ENCODE assay signal across 12 mouse cellular contexts in genomic region chr12:83927747-83928146, GRCm38 (mm10). TPM values are rescaled to one million over a fixed set of nuclear protein-coding genes. Genes with fewer than 3 reads are reported as not detected.
A peak's percentile ranks its signal among the peaks of the same experiment; 100 is the strongest.
DNase-seq lines count a peak whose midpoint lies in the region; ATAC-seq and TF ChIP-seq lines count a peak whose summit lies in the region.
"Had no signal": no experiment of that assay in that cellular context is flagged by ENCODE, and none has a peak within 500 bp of the region (broad histone marks: within the 10 kb centered on the region; RNA-seq: fewer than 3 reads in every experiment).

No protein-coding gene starts in this region.

- intact Hi-C loops in heart, postnatal 14 days (cut with DNase I): no loop called here

- no peak for DNase-seq in layer of hippocampus, adult 2 months (ENCODE audit: low spot score in 2 of 2)
- no peak for DNase-seq in layer of hippocampus, adult 18-20 months (ENCODE audit: low spot score in 2 of 2)
- DNase-seq in heart, postnatal 14 days: peak; percentile 39 to 42
- DNase-seq in MN1 (ENCODE audit: low spot score): no peak

- peak; percentile 45 for ATAC-seq in granulocyte monocyte progenitor cell, adult 5-6 weeks (replicated peaks; ENCODE audit: poor library complexity, severe bottlenecking)
- ATAC-seq in monocyte, adult 5-6 weeks (replicated peaks; ENCODE audit: insufficient number of reproducible peaks, low FRiP score, low TSS enrichment, poor library complexity, severe bottlenecking): 0 out of 2 replicates have a peak, but pooled peaks have one; percentile 15
- ATAC-seq in midbrain, embryonic 16.5 days: no peak

- H3K9ac ChIP-seq in midbrain, embryonic 16.5 days (ENCODE audit: low read depth, low read length): no peak overlapping the region
- H3K9ac ChIP-seq: forebrain, embryonic 12.5 days had no signal

- H3K27me3 ChIP-seq in midbrain, embryonic 16.5 days (ENCODE audit: control insufficient read depth, insufficient read depth, low read depth, low read length): no peaks in the 10 kb centered on the region
- H3K27me3 ChIP-seq: forebrain, embryonic 12.5 days had no signal

- no peak overlapping the region for H3K4me3 ChIP-seq in layer of hippocampus, adult 2 months
- H3K4me3 ChIP-seq in midbrain, embryonic 16.5 days (ENCODE audit: low read depth, low read length): no peak overlapping the region
- H3K4me3 ChIP-seq: forebrain, embryonic 12.5 days; hindbrain, embryonic 10.5 days had no signal

- no peaks in the 10 kb centered on the region for H3K36me3 ChIP-seq in midbrain, embryonic 16.5 days (ENCODE audit: control insufficient read depth, insufficient read depth, low read length)
- H3K36me3 ChIP-seq: forebrain, embryonic 12.5 days; hindbrain, embryonic 10.5 days had no signal

- no peak overlapping the region for H3K4me2 ChIP-seq in midbrain, embryonic 16.5 days (ENCODE audit: low read length)
- H3K4me2 ChIP-seq: forebrain, embryonic 12.5 days had no signal

- no peak for TF ChIP-seq CTCF in layer of hippocampus, adult 2 months (conservative IDR thresholded peaks at IDR 0.05)

- peak overlapping the region; percentile 46; the same call in 1 of the 2 replicates for H3K27ac ChIP-seq in layer of hippocampus, adult 2 months
- no peak overlapping the region for H3K27ac ChIP-seq in midbrain, embryonic 16.5 days (ENCODE audit: low read length)
- H3K27ac ChIP-seq: forebrain, embryonic 12.5 days; hindbrain, embryonic 10.5 days; kidney, postnatal 0 days had no signal

- no peaks in the 10 kb centered on the region for H3K9me3 ChIP-seq in midbrain, embryonic 16.5 days (replicated peaks; ENCODE audit: control insufficient read depth, low read length, poor library complexity, severe bottlenecking)
- H3K9me3 ChIP-seq: forebrain, embryonic 12.5 days; hindbrain, embryonic 10.5 days had no signal

- peaks cover under 1% of the 10 kb centered on the region; the same call in 1 of the 2 replicates for H3K4me1 ChIP-seq in midbrain, embryonic 16.5 days (ENCODE audit: control insufficient read depth, insufficient read depth, low read length)

- 88% methylated on average over 4 of the region's 4 CpGs for WGBS in midbrain, embryonic 16.5 days

RNA-seq across cellular contexts. Expression of gene Numb, which starts 6.0 kb away (rescaled TPM):
- 10 to 100 TPM; 26.7 to 38.7 TPM for total RNA-seq in layer of hippocampus, adult 2 months (2021)
- total RNA-seq in layer of hippocampus, adult 18-20 months (2021): 10 to 100 TPM; 38.0 TPM
- 9.3 and 14.2 TPM in 2 replicates for total RNA-seq in granulocyte monocyte progenitor cell, adult 5-6 weeks (2014; fragmentation: Nextera tagmentation)
- total RNA-seq in granulocyte monocyte progenitor cell, adult 5-6 weeks (2017): 20.4 and 20.8 TPM in 2 replicates
- 10 to 100 TPM; 37.2 to 38.0 TPM for total RNA-seq in heart, postnatal 14 days (2021)
- total RNA-seq in monocyte, adult 5-6 weeks (2017): 21.1 to 36.1 TPM (median 30.5 TPM) in 3 replicates
- 14.2 and 16.7 TPM in 2 replicates for polyA plus RNA-seq in midbrain, embryonic 16.5 days (2015; fragmentation: Nextera tagmentation; extraction: Ambion mirVana)

RNA-seq across cellular contexts. Expression of gene Riox1, which starts 22.7 kb away (rescaled TPM):
- 10 to 100 TPM; 15.0 to 15.7 TPM for total RNA-seq in layer of hippocampus, adult 2 months (2021)
- total RNA-seq in layer of hippocampus, adult 18-20 months (2021): 10 to 100 TPM; 15.7 to 16.9 TPM
- 13.0 and 18.5 TPM in 2 replicates for total RNA-seq in granulocyte monocyte progenitor cell, adult 5-6 weeks (2014; fragmentation: Nextera tagmentation)
- total RNA-seq in granulocyte monocyte progenitor cell, adult 5-6 weeks (2017): 15.8 and 21.5 TPM in 2 replicates
- total RNA-seq in heart, postnatal 14 days (2021): 1 to 10 TPM; 5.0 to 5.9 TPM
- 5.4 to 10.9 TPM (median 7.5 TPM) in 3 replicates for total RNA-seq in monocyte, adult 5-6 weeks (2017)
- polyA plus RNA-seq in midbrain, embryonic 16.5 days (2015; fragmentation: Nextera tagmentation; extraction: Ambion mirVana): 8.7 and 9.2 TPM in 2 replicates

RNA-seq across cellular contexts. Expression of gene Heatr4, which starts 56.9 kb away (rescaled TPM):
- not detected for total RNA-seq in layer of hippocampus, adult 2 months (2021)
- total RNA-seq in layer of hippocampus, adult 18-20 months (2021): under 1 TPM in 1 of 2 experiments, not detected in 1; 0.10 TPM
- not detected in 2 replicates for total RNA-seq in granulocyte monocyte progenitor cell, adult 5-6 weeks (2014; fragmentation: Nextera tagmentation)
- total RNA-seq in granulocyte monocyte progenitor cell, adult 5-6 weeks (2017): not detected in 2 replicates
- not detected for total RNA-seq in heart, postnatal 14 days (2021)
- not detected in 3 replicates for total RNA-seq in monocyte, adult 5-6 weeks (2017)
- 0.06 TPM in 1 of 2 replicates, not detected in the other for polyA plus RNA-seq in midbrain, embryonic 16.5 days (2015; fragmentation: Nextera tagmentation; extraction: Ambion mirVana)
- total RNA-seq: left cerebral cortex, postnatal 25 days had no signal
- polyA plus RNA-seq: forebrain, embryonic 12.5 days; hindbrain, embryonic 10.5 days; kidney, postnatal 0 days; liver, embryonic 16.5 days had no signal

RNA-seq across cellular contexts. Expression of gene Acot2, which starts 59.9 kb away (rescaled TPM):
- total RNA-seq in layer of hippocampus, adult 2 months (2021): 10 to 100 TPM; 16.2 to 18.1 TPM
- total RNA-seq in layer of hippocampus, adult 18-20 months (2021): 10 to 100 TPM; 15.8 to 17.2 TPM
- total RNA-seq in granulocyte monocyte progenitor cell, adult 5-6 weeks (2014; fragmentation: Nextera tagmentation): 10.1 and 14.0 TPM in 2 replicates
- 11.5 and 12.0 TPM in 2 replicates for total RNA-seq in granulocyte monocyte progenitor cell, adult 5-6 weeks (2017)
- total RNA-seq in heart, postnatal 14 days (2021): 100 to 1,000 TPM; 146 to 155 TPM
- total RNA-seq in monocyte, adult 5-6 weeks (2017): 15.4 to 18.4 TPM (median 16.3 TPM) in 3 replicates
- 11.4 and 15.3 TPM in 2 replicates for polyA plus RNA-seq in midbrain, embryonic 16.5 days (2015; fragmentation: Nextera tagmentation; extraction: Ambion mirVana)

Comparison
In these comparisons a context has a peak if more than half of its experiments do, and no peak if none do; other contexts are left out.
1. DNase-seq: peak in heart, postnatal 14 days (2 of 2); none in layer of hippocampus, adult 2 months (0 of 2), layer of hippocampus, adult 18-20 months (0 of 2) and MN1 (single experiment).